Mouse (Mus musculus) skeletal muscle tissue, adult 2 months (tissue): ENCODE data around the gene Gm20388.
"Not testable (repeated sequence)": the region's sequence is repeated elsewhere in the genome, so short reads cannot be mapped to it uniquely, and the experiment has no call there.

ENCODE experiments used
- DNase-seq: peaks from one replicate; pipeline ENCODE4 v3.0.0-alpha.2; 2012; ENCODE audit warnings: low read depth, low spot score

The Gm20388 gene

GRCm38 (mm10) chr8:123982826-123983400 lies 4072.3 kb downstream of the Gm20388 start, which contains the start of gene Abcb10:
TSS of gene Abcb10 (minus strand) at chr8:123983122.
- DNase-seq: peak; percentile 97

GRCm38 (mm10) chr8:123988605-123989038 lies 4078.0 kb downstream of the Gm20388 start:
- no peak for DNase-seq

GRCm38 (mm10) chr8:123989128-123989527 lies 4078.5 kb downstream of the Gm20388 start:
- DNase-seq: no peak

- DNase-seq: no peak
Observed at GRCm38 (mm10) chr8:123990277-123991049, 4079.8 kb downstream of the Gm20388 start.

- DNase-seq: no peak
Observed at GRCm38 (mm10) chr8:123992587-123992986, 4081.9 kb downstream of the Gm20388 start.

- no peak for DNase-seq
Observed at GRCm38 (mm10) chr8:123993597-123993996, 4083.0 kb downstream of the Gm20388 start.

GRCm38 (mm10) chr8:123993997-123994396 lies 4083.4 kb downstream of the Gm20388 start:
- DNase-seq: no peak

- DNase-seq: peak; percentile 81
Observed at GRCm38 (mm10) chr8:123999568-123999967, 4088.9 kb downstream of the Gm20388 start.

GRCm38 (mm10) chr8:124002546-124003108 lies 4092.0 kb downstream of the Gm20388 start:
- DNase-seq: peak; percentile 44

GRCm38 (mm10) chr8:124007829-124008228 lies 4097.2 kb downstream of the Gm20388 start:
- no peak for DNase-seq

GRCm38 (mm10) chr8:124011580-124011979 lies 4100.9 kb downstream of the Gm20388 start:
- no peak for DNase-seq

GRCm38 (mm10) chr8:124011989-124012586 lies 4101.4 kb downstream of the Gm20388 start:
- no peak for DNase-seq

- DNase-seq: not testable (repeated sequence)
Observed at GRCm38 (mm10) chr8:124014299-124014698, 4103.7 kb downstream of the Gm20388 start.

- no peak for DNase-seq
Observed at GRCm38 (mm10) chr8:124014751-124015150, 4104.1 kb downstream of the Gm20388 start.

GRCm38 (mm10) chr8:124019782-124020181 lies 4109.1 kb downstream of the Gm20388 start:
- no peak for DNase-seq

- peak; percentile 16 for DNase-seq
Observed at GRCm38 (mm10) chr8:124020439-124021236, 4110.0 kb downstream of the Gm20388 start.

- peak; percentile 80 for DNase-seq
Observed at GRCm38 (mm10) chr8:124021237-124022227, 4110.9 kb downstream of the Gm20388 start, which contains the start of the genes Taf5l and Urb2. TSS of gene Taf5l (minus strand) at chr8:124021397. TSS of gene Urb2 (plus strand) at chr8:124021508.

- not testable (repeated sequence) for DNase-seq
Observed at GRCm38 (mm10) chr8:124026265-124026664, 4115.6 kb downstream of the Gm20388 start.

GRCm38 (mm10) chr8:124027831-124028230 lies 4117.2 kb downstream of the Gm20388 start:
- peak; percentile 21 for DNase-seq

GRCm38 (mm10) chr8:124033400-124033799 lies 4122.8 kb downstream of the Gm20388 start:
- no peak for DNase-seq
